Mouse (Mus musculus) hindbrain, embryonic 10.5 days (tissue): ENCODE measurements around the gene Olfr128. TPM values are rescaled to one million over a fixed set of nuclear protein-coding genes. Genes with fewer than 3 reads are reported as not detected.
"Not testable (repeated sequence)": the region's sequence is repeated elsewhere in the genome, so short reads cannot be mapped to it uniquely, and the experiment has no call there.

Source experiments
- DNase-seq: peaks from one replicate; pipeline ENCODE4 v3.0.0-alpha.2; 2017; ENCODE audit warnings: low spot score
- H3K27ac ChIP-seq: fragments of 300-500 bp; sonication (generic); 2 replicates; pipeline ENCODE4 v1.5.1; 2016; ENCODE audit warnings: mild to moderate bottlenecking, moderate library complexity
- H3K27me3 ChIP-seq: fragments of 300-500 bp; sonication (generic); 2 replicates; pipeline ENCODE4 v1.6.1; 2016; ENCODE audit warnings: mild to moderate bottlenecking; ENCODE audit not compliant: poor library complexity, insufficient read depth, severe bottlenecking
- H3K36me3 ChIP-seq: fragments of 300-500 bp; sonication (generic); 2 replicates; pipeline ENCODE4 v1.6.1; 2016; ENCODE audit warnings: mild to moderate bottlenecking, moderate library complexity
- H3K4me1 ChIP-seq: fragments of 300-500 bp; sonication (generic); replicated peaks from 2 replicates; pipeline ENCODE4 v1.6.1; 2016; ENCODE audit warnings: mild to moderate bottlenecking
- H3K4me3 ChIP-seq: fragments of 300-500 bp; sonication (generic); 2 replicates; pipeline ENCODE4 v1.5.1; 2016; ENCODE audit warnings: mild to moderate bottlenecking, moderate library complexity
- H3K9me3 ChIP-seq: fragments of 300-500 bp; sonication (generic); 2 replicates; pipeline ENCODE4 v1.6.1; 2016; ENCODE audit warnings: mild to moderate bottlenecking, moderate library complexity
- WGBS: fragments of 180-500 bp; shearing (Covaris S2); methylation state at CpG from one replicate; pipeline ENCODE4 v1.1.7; 2016; 5-methylcytosine and 5-hydroxymethylcytosine counted together
- polyA plus RNA-seq: library from polyadenylated mRNA; unstranded; fragments of >200 nt; fragmentation: Nextera tagmentation; extraction: Ambion mirVana; gene quantifications from 2 replicates; pipeline ENCODE4 v1.2.1, GENCODE M21; 2016

Gene Olfr128
- not detected in 2 replicates for polyA plus RNA-seq

DNA sequence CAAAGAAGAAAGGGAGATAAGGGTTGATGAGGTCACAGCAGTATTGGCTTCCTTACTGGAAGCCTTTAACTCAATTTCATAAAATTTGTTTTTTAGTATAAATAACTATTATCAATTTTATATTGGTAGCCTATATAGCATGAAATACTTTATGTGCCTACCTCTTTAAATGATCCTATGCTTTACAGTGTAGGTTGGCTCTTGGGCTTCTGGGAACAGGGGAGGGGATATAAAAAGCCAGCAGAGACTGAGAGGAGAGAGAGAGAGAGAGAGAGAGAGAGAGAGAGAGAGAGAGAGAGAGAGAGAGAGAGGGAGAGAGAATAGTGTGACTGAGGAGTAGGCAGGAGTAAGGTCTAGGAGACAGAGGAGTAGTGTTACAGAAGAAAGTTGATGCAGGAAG lies at the start of gene Olfr128:
TSS of gene Olfr128 (plus strand) at position 301 of the 400 bp plus-strand sequence.
- H3K4me1 ChIP-seq = no peaks in the 10 kb centered on the region
- no peaks in the 10 kb centered on the region for H3K9me3 ChIP-seq
- no peak within 1 kb of the TSS for H3K4me3 ChIP-seq
- H3K36me3 ChIP-seq = no peaks in the 10 kb centered on the region
- no peak within 1 kb of the TSS for H3K27ac ChIP-seq
- no peaks in the 10 kb centered on the region for H3K27me3 ChIP-seq
- DNase-seq = no peak

DNA sequence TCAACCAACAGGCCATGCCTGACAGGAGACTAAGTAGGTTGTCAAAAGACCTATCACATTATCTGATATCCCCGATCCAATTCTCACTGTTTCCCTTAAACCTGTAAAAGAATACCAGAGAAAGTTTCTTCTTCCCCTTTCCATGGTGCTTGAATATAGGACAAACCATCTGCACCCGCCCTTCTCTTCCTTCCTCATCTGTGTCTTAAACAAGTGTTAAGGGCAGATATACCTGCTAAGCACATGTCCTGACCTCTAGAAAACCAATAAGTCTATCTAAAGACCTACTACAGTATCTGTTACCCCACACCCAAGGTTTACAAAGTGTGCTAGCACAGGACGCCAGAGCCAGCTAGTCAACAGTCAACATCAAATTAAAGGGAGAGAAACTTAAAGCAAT lies 46.5 kb upstream of the Olfr128 start:
- no peak for DNase-seq
- Histone ChIP-seq H3K4me3 (no peak overlapping the region), H3K27me3 (no peaks in the 10 kb centered on the region), H3K9me3 (no peaks in the 10 kb centered on the region), H3K4me1 (peaks cover 4% of the 10 kb centered on the region; the same call in 1 of the 2 replicates), H3K27ac (no peak overlapping the region), H3K36me3 (no peaks in the 10 kb centered on the region)
- 82% methylated on average over 3 of the region's 3 CpGs for WGBS

DNA sequence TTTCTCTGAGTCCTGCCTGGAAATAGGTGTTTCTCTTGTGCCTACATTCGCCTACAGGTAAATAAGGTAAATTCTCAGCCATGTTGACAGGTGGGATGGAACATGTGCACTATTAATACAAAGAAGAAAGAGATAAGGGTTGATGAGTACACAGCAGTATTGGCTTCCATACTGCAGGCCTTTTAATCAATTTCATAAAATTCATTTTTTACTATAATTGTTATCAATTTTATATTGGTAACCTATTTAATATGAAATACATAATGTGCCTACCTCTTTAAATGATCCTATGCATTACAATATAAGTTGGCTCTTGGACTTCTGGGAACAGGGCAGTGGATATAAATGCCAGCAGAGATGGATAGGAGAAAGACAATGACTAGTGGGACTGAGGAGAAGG lies 20.2 kb upstream of the Olfr128 start, which contains the start of gene Olfr127:
TSS of gene Olfr127 (plus strand) at position 301 of the 400 bp plus-strand sequence.
- 80% methylated on average over 1 of the region's 1 CpGs for WGBS
- no peaks in the 10 kb centered on the region for H3K4me1 ChIP-seq
- H3K27me3 ChIP-seq = no peaks in the 10 kb centered on the region
- no peaks in the 10 kb centered on the region for H3K9me3 ChIP-seq
- H3K27ac ChIP-seq = no peak within 1 kb of the TSS
- no peak within 1 kb of the TSS for H3K4me3 ChIP-seq
- no peak for DNase-seq
- H3K36me3 ChIP-seq = no peaks in the 10 kb centered on the region

DNA sequence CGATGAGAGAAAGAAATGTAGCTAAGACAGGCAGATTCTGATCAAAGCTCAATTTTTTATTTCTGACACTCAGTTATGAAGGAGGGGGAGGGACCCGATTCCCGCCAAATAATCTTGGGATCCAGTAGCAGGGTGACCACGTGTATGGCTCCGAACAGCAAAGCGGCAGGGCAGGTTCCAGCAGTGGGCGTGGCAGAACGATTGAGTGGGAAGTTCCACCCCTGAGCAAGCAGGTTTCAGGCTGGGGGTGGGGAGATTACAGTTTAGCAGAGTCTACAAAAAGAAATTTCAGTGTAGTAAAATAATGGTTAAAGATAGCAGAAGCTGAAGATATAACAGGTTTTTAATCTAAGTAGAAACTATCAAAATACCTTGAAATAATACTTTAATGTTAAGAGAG lies 13.5 kb upstream of the Olfr128 start:
- H3K27ac ChIP-seq, H3K27me3 ChIP-seq, DNase-seq, H3K4me1 ChIP-seq, H3K36me3 ChIP-seq, H3K9me3 ChIP-seq, H3K4me3 ChIP-seq: not testable (repeated sequence)
- WGBS = 74% methylated on average over 8 of the region's 8 CpGs

DNA sequence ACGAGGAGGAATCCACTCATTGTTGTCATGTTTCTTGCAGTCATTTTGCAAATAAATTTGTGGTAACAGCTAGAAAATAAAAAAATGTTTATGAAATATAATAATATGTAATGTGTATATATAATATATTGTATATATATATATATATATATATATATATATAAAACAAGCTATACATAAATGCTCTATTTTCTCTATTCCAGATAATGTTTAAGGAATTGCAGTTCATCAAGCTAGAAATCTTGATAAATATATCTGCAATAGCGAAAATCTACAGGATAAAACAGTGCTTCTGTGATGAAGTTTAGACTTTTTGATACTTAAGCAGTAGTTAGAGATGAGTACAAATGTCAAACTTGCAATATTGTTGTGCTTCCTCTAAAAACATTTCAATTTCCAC lies 32.6 kb downstream of the Olfr128 start, which contains the start of gene Olfr761:
TSS of gene Olfr761 (minus strand) at position 101 of the 400 bp plus-strand sequence.
- Histone ChIP-seq H3K27ac (no peak within 1 kb of the TSS), H3K4me1 (no peaks in the 10 kb centered on the region), H3K36me3 (no peaks in the 10 kb centered on the region), H3K9me3 (no peaks in the 10 kb centered on the region), H3K27me3 (no peaks in the 10 kb centered on the region), H3K4me3 (no peak within 1 kb of the TSS)
- no peak for DNase-seq
- WGBS = 82% methylated on average over 2 of the region's 2 CpGs

DNA sequence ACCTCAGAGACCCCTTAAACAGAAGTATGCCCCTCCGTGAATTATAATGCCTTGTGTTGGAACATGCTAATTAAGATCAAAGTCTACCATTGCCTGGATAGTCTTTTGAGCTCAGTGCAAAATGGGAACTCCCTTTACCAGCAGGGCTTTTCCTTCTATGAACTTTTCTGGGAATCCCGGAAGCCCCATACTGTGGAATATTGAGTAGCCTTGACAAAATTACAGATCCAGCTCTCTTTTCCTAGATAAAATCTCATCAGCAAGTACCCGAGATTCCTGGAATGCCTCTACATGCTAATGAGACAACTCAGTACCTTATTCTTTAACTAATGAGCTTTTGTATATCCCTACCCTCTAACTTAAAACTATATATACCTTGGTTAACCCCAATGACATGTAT lies 53.2 kb downstream of the Olfr128 start:
- H3K27me3 ChIP-seq = no peaks in the 10 kb centered on the region
- no peaks in the 10 kb centered on the region for H3K36me3 ChIP-seq
- no peak overlapping the region for H3K4me3 ChIP-seq
- 82% methylated on average over 3 of the region's 3 CpGs for WGBS
- no peak for DNase-seq
- no peaks in the 10 kb centered on the region for H3K4me1 ChIP-seq
- no peak overlapping the region for H3K27ac ChIP-seq
- 0 out of 2 replicates have a peak, but pooled peaks cover 2% of the 10 kb centered on the region for H3K9me3 ChIP-seq

Other genes starting within 250 kb of the Olfr128 start
- gene Olfr119, start 224.0 kb upstream of the Olfr128 start, polyA plus RNA-seq = not detected in 2 replicates
- gene Olfr120, start 198.7 kb upstream of the Olfr128 start, polyA plus RNA-seq = not detected in 2 replicates
- gene Olfr121, start 171.7 kb upstream of the Olfr128 start, polyA plus RNA-seq = not detected in 2 replicates
- not detected in 2 replicates for gene Olfr122, start 151.9 kb upstream of the Olfr128 start, polyA plus RNA-seq
- not detected in 2 replicates for gene Olfr123, start 127.0 kb upstream of the Olfr128 start, polyA plus RNA-seq
- not detected in 2 replicates for gene Olfr124, start 120.7 kb upstream of the Olfr128 start, polyA plus RNA-seq
- gene Olfr125, start 87.6 kb upstream of the Olfr128 start, polyA plus RNA-seq = not detected in 2 replicates
- gene Olfr126, start 73.1 kb upstream of the Olfr128 start, polyA plus RNA-seq = not detected in 2 replicates
- not detected in 2 replicates for gene Olfr127, start 20.1 kb upstream of the Olfr128 start, polyA plus RNA-seq
- not detected in 2 replicates for gene Olfr761, start 32.5 kb downstream of the Olfr128 start, polyA plus RNA-seq
- not detected in 2 replicates for gene Olfr129, start 139.5 kb downstream of the Olfr128 start, polyA plus RNA-seq
- gene Olfr130, start 143.4 kb downstream of the Olfr128 start, polyA plus RNA-seq = not detected in 2 replicates
- not detected in 2 replicates for gene Olfr131, start 168.1 kb downstream of the Olfr128 start, polyA plus RNA-seq
- gene Olfr132, start 214.0 kb downstream of the Olfr128 start, polyA plus RNA-seq = not detected in 2 replicates
- gene Olfr133, start 224.7 kb downstream of the Olfr128 start, polyA plus RNA-seq = not detected in 2 replicates